Mouse (Mus musculus): ENCODE data around the gene Pparg. TPM values are rescaled to one million over a fixed set of nuclear protein-coding genes. Genes with fewer than 3 reads are reported as not detected.

The Pparg gene
- polyA plus RNA-seq, 1 experiment from 2014 or later: 0.70 TPM

GRCm38 (mm10) chr6:115523201-115523600 is 162.4 kb downstream of the Pparg start:
- Histone ChIP-seq H3K36me3 (no peaks in the 10 kb centered on the region), H3K4me1 (0 out of 2 replicates have a peak, but pooled peaks cover 18% of the 10 kb centered on the region), H3K4me2 (replicated peaks) (no peak overlapping the region), H3K27ac (no peak overlapping the region; the same call in 1 of the 2 replicates), H3K4me3 (no peak overlapping the region), H3K27me3 (no peaks in the 10 kb centered on the region), H3K9ac (no peak overlapping the region), H3K9me3 (no peaks in the 10 kb centered on the region)
- WGBS: 69% methylated on average over 9 of the region's 9 CpGs
- no peak for ATAC-seq (ENCODE audit: low FRiP score, low read depth)

DNA sequence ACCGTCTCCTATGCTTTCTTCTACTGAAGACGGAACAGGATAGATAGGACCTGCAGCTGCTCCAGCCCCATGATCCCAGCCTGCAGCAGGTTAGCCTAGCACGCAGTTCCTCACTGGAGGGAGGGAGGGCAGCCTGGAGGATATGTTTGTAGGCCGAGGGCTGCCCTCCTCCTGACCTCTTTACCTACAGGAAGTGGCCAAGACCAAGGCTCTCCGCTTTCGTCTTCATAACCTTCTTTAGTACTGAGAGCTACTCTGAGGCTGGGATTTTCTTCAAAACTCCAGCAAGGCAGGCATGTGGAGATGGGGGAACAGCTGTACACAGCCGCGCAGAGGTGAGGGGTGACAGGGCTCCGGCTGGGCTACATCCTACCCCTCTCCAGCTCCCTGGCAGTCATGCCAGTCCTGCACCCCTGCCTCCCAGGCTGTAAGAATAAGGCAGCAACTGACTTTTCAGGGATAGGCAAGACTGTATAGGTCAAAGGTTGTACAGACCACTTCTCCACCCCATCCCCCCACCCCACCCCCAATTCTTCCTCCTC is 163.8 kb downstream of the Pparg start:
- no peak for ATAC-seq (ENCODE audit: low FRiP score, low read depth)
- Histone ChIP-seq H3K9ac (no peak overlapping the region), H3K36me3 (no peaks in the 10 kb centered on the region), H3K9me3 (no peaks in the 10 kb centered on the region), H3K4me1 (0 out of 2 replicates have a peak, but pooled peaks cover 13% of the 10 kb centered on the region), H3K27ac (no peak overlapping the region), H3K27me3 (no peaks in the 10 kb centered on the region), H3K4me2 (replicated peaks) (no peak overlapping the region), H3K4me3 (no peak overlapping the region)
- 74% methylated on average over 9 of the region's 9 CpGs for WGBS

GRCm38 (mm10) chr6:115527418-115527817 is 166.7 kb downstream of the Pparg start:
- Histone ChIP-seq H3K9ac (no peak overlapping the region), H3K4me3 (no peak overlapping the region), H3K36me3 (no peaks in the 10 kb centered on the region), H3K4me1 (0 out of 2 replicates have a peak, but pooled peaks cover 11% of the 10 kb centered on the region), H3K27me3 (no peaks in the 10 kb centered on the region), H3K9me3 (no peaks in the 10 kb centered on the region), H3K27ac (no peak overlapping the region), H3K4me2 (replicated peaks) (no peak overlapping the region)
- no peak for ATAC-seq (ENCODE audit: low FRiP score, low read depth)
- WGBS: 84% methylated on average over 3 of the region's 3 CpGs

DNA sequence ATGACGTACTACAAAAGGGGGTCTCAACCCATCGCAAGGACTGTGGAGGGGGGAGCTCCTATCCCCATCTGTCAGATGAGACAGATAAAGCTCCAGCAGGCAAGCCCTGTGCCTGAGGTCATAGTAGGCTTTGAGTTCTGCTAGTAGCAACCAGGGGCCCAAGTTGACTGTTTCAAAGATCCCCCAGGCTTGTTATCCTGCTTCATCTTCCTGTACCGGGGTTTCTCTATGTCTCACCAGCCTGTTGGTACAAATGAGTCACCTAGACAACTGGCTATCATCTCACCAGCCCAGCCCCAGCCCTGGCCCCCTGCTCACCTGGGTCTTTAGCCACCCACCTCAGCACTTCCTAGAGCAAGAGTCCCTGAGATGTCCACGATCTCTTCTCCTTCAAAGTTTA is 167.6 kb downstream of the Pparg start:
- Histone ChIP-seq H3K27me3 (no peaks in the 10 kb centered on the region), H3K36me3 (no peaks in the 10 kb centered on the region), H3K4me3 (no peak overlapping the region), H3K4me1 (0 out of 2 replicates have a peak, but pooled peaks cover 3% of the 10 kb centered on the region), H3K9me3 (no peaks in the 10 kb centered on the region), H3K27ac (no peak overlapping the region), H3K9ac (no peak overlapping the region), H3K4me2 (replicated peaks) (no peak overlapping the region)
- no peak for ATAC-seq (ENCODE audit: low FRiP score, low read depth)
- 91% methylated on average over 4 of the region's 4 CpGs for WGBS

GRCm38 (mm10) chr6:115534617-115535016 is 173.9 kb downstream of the Pparg start:
- H3K4me2 ChIP-seq (replicated peaks): no peak overlapping the region
- no peak overlapping the region for H3K27ac ChIP-seq
- WGBS: 73% methylated on average over 7 of the region's 7 CpGs
- ATAC-seq (ENCODE audit: low FRiP score, low read depth): no peak
- no peaks in the 10 kb centered on the region for H3K27me3 ChIP-seq
- H3K4me1 ChIP-seq: 0 out of 2 replicates have a peak, but pooled peaks cover 3% of the 10 kb centered on the region
- no peak overlapping the region for H3K4me3 ChIP-seq
- no peaks in the 10 kb centered on the region for H3K36me3 ChIP-seq
- H3K9ac ChIP-seq: no peak overlapping the region
- H3K9me3 ChIP-seq: no peaks in the 10 kb centered on the region

GRCm38 (mm10) chr6:115536169-115536568 is 175.4 kb downstream of the Pparg start:
- H3K4me1 ChIP-seq: 0 out of 2 replicates have a peak, but pooled peaks cover 3% of the 10 kb centered on the region
- H3K9ac ChIP-seq: no peak overlapping the region
- H3K27me3 ChIP-seq: no peaks in the 10 kb centered on the region
- no peak overlapping the region for H3K27ac ChIP-seq
- 72% methylated on average over 4 of the region's 4 CpGs for WGBS
- no peaks in the 10 kb centered on the region for H3K9me3 ChIP-seq
- no peak overlapping the region for H3K4me3 ChIP-seq
- no peaks in the 10 kb centered on the region for H3K36me3 ChIP-seq
- ATAC-seq (ENCODE audit: low FRiP score, low read depth): no peak
- H3K4me2 ChIP-seq (replicated peaks): no peak overlapping the region

DNA sequence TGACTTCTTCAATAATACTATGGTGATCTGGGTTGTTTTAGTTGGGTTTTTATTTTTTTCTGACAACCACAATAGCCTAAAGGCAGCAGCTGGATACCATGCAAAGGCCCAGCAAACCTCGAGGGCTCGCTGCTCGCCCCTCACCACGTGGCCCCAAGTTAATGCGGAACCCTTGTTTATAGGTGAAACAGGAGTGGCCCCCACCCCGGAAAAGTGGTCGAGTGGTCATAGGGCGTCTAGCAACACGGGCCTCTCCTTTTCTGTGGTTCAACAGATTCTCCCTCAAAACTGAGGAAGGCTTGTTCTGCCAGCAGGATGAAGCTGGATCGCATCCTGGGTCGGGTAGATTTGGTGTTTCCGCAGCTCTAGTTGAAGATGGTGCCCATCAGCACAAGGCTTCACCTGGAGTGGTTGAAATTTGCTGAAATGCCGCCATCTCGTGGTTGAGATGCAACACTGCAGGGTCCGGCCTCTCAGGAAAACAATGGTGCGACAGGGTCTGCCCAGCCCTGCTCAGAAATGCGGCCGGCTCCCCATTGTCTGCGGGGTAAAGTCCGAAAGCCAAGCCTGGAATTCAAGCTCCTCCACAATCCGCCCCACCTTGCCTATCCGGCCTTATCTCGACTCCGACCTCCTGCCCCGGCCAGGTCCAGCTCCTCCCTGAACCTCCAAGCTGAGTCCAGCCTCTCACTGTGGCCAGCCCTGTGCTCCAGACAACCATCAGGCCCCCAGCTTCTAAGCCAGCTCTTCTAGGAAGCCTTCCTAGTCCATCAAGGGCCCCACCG is 178.1 kb downstream of the Pparg start:
- H3K4me3 ChIP-seq: peak overlapping the region; percentile 38
- peak overlapping the region; percentile 65 for H3K4me2 ChIP-seq (replicated peaks)
- H3K27ac ChIP-seq: no peak overlapping the region
- H3K36me3 ChIP-seq: no peaks in the 10 kb centered on the region
- 20% methylated on average over 26 of the region's 26 CpGs for WGBS
- H3K9ac ChIP-seq: peak overlapping the region; percentile 63
- no peaks in the 10 kb centered on the region for H3K9me3 ChIP-seq
- peaks cover 7% of the 10 kb centered on the region for H3K4me1 ChIP-seq
- ATAC-seq (ENCODE audit: low FRiP score, low read depth): peak; percentile 79
- H3K27me3 ChIP-seq: no peaks in the 10 kb centered on the region

Other genes with a start within 250 kb of the Pparg start
- gene Syn2, start 226.0 kb upstream of the Pparg start, polyA plus RNA-seq (2015; fragmentation: Nextera tagmentation; extraction: Ambion mirVana): 0.79 and 1.1 TPM in 2 replicates
- gene Gm17482, start 133.6 kb upstream of the Pparg start, polyA plus RNA-seq (2015; fragmentation: Nextera tagmentation; extraction: Ambion mirVana): not detected in 2 replicates
- 0.59 and 0.72 TPM in 2 replicates for gene Timp4, start 108.7 kb upstream of the Pparg start, polyA plus RNA-seq (2015; fragmentation: Nextera tagmentation; extraction: Ambion mirVana)
- gene Tsen2, start 183.7 kb downstream of the Pparg start, polyA plus RNA-seq (2015; fragmentation: Nextera tagmentation; extraction: Ambion mirVana): 30.4 and 31.0 TPM in 2 replicates
- 0.13 and 0.26 TPM in 2 replicates for gene Mkrn2os, start 231.6 kb downstream of the Pparg start, polyA plus RNA-seq (2015; fragmentation: Nextera tagmentation; extraction: Ambion mirVana)
- 26.9 and 30.2 TPM in 2 replicates for gene Mkrn2, start 241.0 kb downstream of the Pparg start, polyA plus RNA-seq (2015; fragmentation: Nextera tagmentation; extraction: Ambion mirVana)

All from limb, embryonic 13.5 days (tissue).